Mouse (Mus musculus) naive thymus-derived CD4-positive, alpha-beta T cell, adult 2 months (primary cell): ENCODE measurements around the gene Dgcr6.
"Not testable (repeated sequence)": the region's sequence is repeated elsewhere in the genome, so short reads cannot be mapped to it uniquely, and the experiment has no call there.

Experiments
- DNase-seq: peaks from one replicate; pipeline ENCODE4 v3.0.0-alpha.2; 2011; ENCODE audit warnings: low read depth

Gene Dgcr6

GRCm38 (mm10) chr16:18052731-18053202 is at the start of gene Dgcr6:
Gene Dgcr6 (plus strand): TSS chr16:18052860.
- peak; percentile 71 for DNase-seq

- DNase-seq: no peak
Measured at GRCm38 (mm10) chr16:18004589-18004988, 48.1 kb upstream of the Dgcr6 start.

GRCm38 (mm10) chr16:18007083-18007482 is 45.6 kb upstream of the Dgcr6 start:
- DNase-seq: no peak

- no peak for DNase-seq
Measured at GRCm38 (mm10) chr16:18011101-18011500, 41.6 kb upstream of the Dgcr6 start.

GRCm38 (mm10) chr16:18016482-18016881 is 36.2 kb upstream of the Dgcr6 start:
- not testable (repeated sequence) for DNase-seq

- DNase-seq: no peak
Measured at GRCm38 (mm10) chr16:18022780-18023557, 29.7 kb upstream of the Dgcr6 start.

GRCm38 (mm10) chr16:18027371-18027770 is 25.3 kb upstream of the Dgcr6 start:
- DNase-seq: no peak

- DNase-seq: peak; percentile 10
Measured at GRCm38 (mm10) chr16:18031752-18032151, 20.9 kb upstream of the Dgcr6 start.

- DNase-seq: no peak
Measured at GRCm38 (mm10) chr16:18033289-18033688, 19.4 kb upstream of the Dgcr6 start.

GRCm38 (mm10) chr16:18034286-18034685 is 18.4 kb upstream of the Dgcr6 start:
- no peak for DNase-seq

GRCm38 (mm10) chr16:18036425-18036955 is 16.2 kb upstream of the Dgcr6 start:
- DNase-seq: peak; percentile 74

GRCm38 (mm10) chr16:18037025-18037424 is 15.6 kb upstream of the Dgcr6 start:
- no peak for DNase-seq

- no peak for DNase-seq
Measured at GRCm38 (mm10) chr16:18044991-18045390, 7.7 kb upstream of the Dgcr6 start.

GRCm38 (mm10) chr16:18047660-18048059 is 5.0 kb upstream of the Dgcr6 start:
- peak; percentile 71 for DNase-seq

GRCm38 (mm10) chr16:18048071-18048470 is 4.6 kb upstream of the Dgcr6 start:
- DNase-seq: no peak

GRCm38 (mm10) chr16:18052322-18052721 is 338 bp upstream of the Dgcr6 start:
- DNase-seq: no peak

- DNase-seq: no peak
Measured at GRCm38 (mm10) chr16:18056215-18056614, 3.6 kb downstream of the Dgcr6 start.

- no peak for DNase-seq
Measured at GRCm38 (mm10) chr16:18058331-18058731, 5.7 kb downstream of the Dgcr6 start.

GRCm38 (mm10) chr16:18059243-18059642 is 6.6 kb downstream of the Dgcr6 start:
- DNase-seq: no peak

- no peak for DNase-seq
Measured at GRCm38 (mm10) chr16:18061201-18061600, 8.5 kb downstream of the Dgcr6 start.

- peak; percentile 90 for DNase-seq
Measured at GRCm38 (mm10) chr16:18066060-18067009, 13.7 kb downstream of the Dgcr6 start.

GRCm38 (mm10) chr16:18068653-18069376 is 16.2 kb downstream of the Dgcr6 start:
- DNase-seq: no peak
